Mouse (Mus musculus) gastrocnemius, adult 2 months (tissue): Measurements from ENCODE around the gene Fundc1. TPM values are rescaled to one million over a fixed set of nuclear protein-coding genes. Genes with fewer than 3 reads are reported as not detected.

Experiments
- DNase-seq: peaks from one replicate; pipeline ENCODE4 v3.0.0; 2022
- H3K27ac ChIP-seq: fragments of 200-600 bp; 2 replicates; pipeline ENCODE4 v1.8.1; 2022; ENCODE audit warnings: mild to moderate bottlenecking
- H3K4me3 ChIP-seq: fragments of 200-600 bp; 2 replicates; pipeline ENCODE4 v1.8.1; 2022; ENCODE audit warnings: mild to moderate bottlenecking, moderate library complexity
- CTCF ChIP-seq: fragments of 200-600 bp; IDR thresholded peaks from 2 replicates; pipeline ENCODE4 v1.8.1; 2022; ENCODE audit warnings: antibody characterized with exemption, mild to moderate bottlenecking, moderate library complexity
- intact Hi-C: fragments of 180-260 bp; cut with DNase I; formaldehyde crosslinking; loops from one replicate; pipeline ENCODE4 v1.15.1; 2025
- total RNA-seq, 2 experiments: library from RNA; stranded (reverse); gene quantifications; 2 replicates each; pipeline ENCODE4 v1.2.3; 2021

Fundc1 gene
- total RNA-seq, 2 experiments from 2014 or later = 24.7 to 33.2 TPM

GRCm38 (mm10) chrX:17547143-17547806 is 24.9 kb downstream of the Fundc1 start:
- intact Hi-C loops = no loop called here
- no peak for DNase-seq
- Histone ChIP-seq H3K27ac (peak overlapping the region; percentile 28; the same call in 1 of the 2 replicates), H3K4me3 (no peak overlapping the region)
- TF ChIP-seq CTCF = no peak

- TF ChIP-seq CTCF = no peak
- Histone ChIP-seq H3K27ac (peak overlapping the region; percentile 61), H3K4me3 (no peak overlapping the region)
- intact Hi-C loops = no loop called here
- no peak for DNase-seq
These were observed 27.1 kb downstream of the Fundc1 start for GRCm38 (mm10) chrX:17544860-17545492.

GRCm38 (mm10) chrX:17537701-17538100 is 34.4 kb downstream of the Fundc1 start:
- no peak for TF ChIP-seq CTCF

GRCm38 (mm10) chrX:17527008-17527407 is 45.1 kb downstream of the Fundc1 start:
- intact Hi-C loops = no loop called here
- no peak for DNase-seq
- Histone ChIP-seq H3K4me3 (no peak overlapping the region), H3K27ac (peak overlapping the region; percentile 77)
- no peak for TF ChIP-seq CTCF

More at GRCm38 (mm10) chrX:17537701-17538100, 34.4 kb downstream of the Fundc1 start:
- intact Hi-C loops = no loop called here
- H3K27ac ChIP-seq = no peak overlapping the region
- H3K4me3 ChIP-seq = no peak overlapping the region
- no peak for DNase-seq

- H3K27ac ChIP-seq = no peak overlapping the region
- no peak overlapping the region for H3K4me3 ChIP-seq
- intact Hi-C loops = no loop called here
- no peak for DNase-seq
- no peak for TF ChIP-seq CTCF
These were observed 50.9 kb downstream of the Fundc1 start for GRCm38 (mm10) chrX:17521221-17521716.

- no peak for TF ChIP-seq CTCF
- intact Hi-C loops = no loop called here
- H3K4me3 ChIP-seq = no peak overlapping the region
- peak; percentile 41 for DNase-seq
- H3K27ac ChIP-seq = no peak overlapping the region
These were observed 52.0 kb downstream of the Fundc1 start for GRCm38 (mm10) chrX:17520086-17520485.

GRCm38 (mm10) chrX:17514012-17514411 is 58.1 kb downstream of the Fundc1 start:
- intact Hi-C loops = no loop called here
- Histone ChIP-seq H3K27ac (no peak overlapping the region), H3K4me3 (no peak overlapping the region)
- no peak for DNase-seq
- TF ChIP-seq CTCF = no peak

- DNase-seq = no peak
- TF ChIP-seq CTCF = no peak
- no peak overlapping the region for H3K4me3 ChIP-seq
- intact Hi-C loops = no loop called here
- H3K27ac ChIP-seq = no peak overlapping the region
These were observed 60.0 kb downstream of the Fundc1 start for GRCm38 (mm10) chrX:17512021-17512602.
